Mouse (Mus musculus) heart, embryonic 16.5 days (tissue): ENCODE results near the gene Mab21l3. TPM values are rescaled to one million over a fixed set of nuclear protein-coding genes. Genes with fewer than 3 reads are reported as not detected.

Experiments used
- ATAC-seq: fragments of 200-750 bp; cut with Nextera tagmentation; replicated peaks from 2 replicates; pipeline ENCODE4 v1.8.0; 2017; ENCODE audit warnings: moderate number of reproducible peaks; ENCODE audit not compliant: insufficient read depth, low FRiP score; ENCODE audit errors: extremely low read depth
- H3K27ac ChIP-seq: fragments of 300-500 bp; sonication (generic); 2 replicates; pipeline ENCODE4 v1.5.1; 2014; ENCODE audit warnings: mild to moderate bottlenecking, low read length, control low read depth, moderate library complexity
- H3K27me3 ChIP-seq: fragments of 300-500 bp; sonication (generic); 2 replicates; pipeline ENCODE4 v1.6.1; 2014; ENCODE audit warnings: low read length, mixed read lengths; ENCODE audit not compliant: control insufficient read depth, insufficient read depth
- H3K36me3 ChIP-seq: fragments of 300-500 bp; sonication (generic); 2 replicates; pipeline ENCODE4 v1.6.1; 2014; ENCODE audit not compliant: control insufficient read depth, insufficient read depth
- H3K4me1 ChIP-seq: fragments of 300-500 bp; sonication (generic); 2 replicates; pipeline ENCODE4 v1.6.1; 2014; ENCODE audit warnings: low read length, mixed read lengths; ENCODE audit not compliant: control insufficient read depth, insufficient read depth
- H3K4me2 ChIP-seq: fragments of 300-500 bp; sonication (generic); 2 replicates; pipeline ENCODE4 v1.6.1; 2014; ENCODE audit warnings: low read depth, mild to moderate bottlenecking, control low read depth, low read length
- H3K4me3 ChIP-seq: fragments of 300-500 bp; sonication (generic); 2 replicates; pipeline ENCODE4 v1.5.1; 2014; ENCODE audit warnings: mild to moderate bottlenecking, control low read depth, low read length
- H3K9ac ChIP-seq: fragments of 300-500 bp; sonication (generic); 2 replicates; pipeline ENCODE4 v1.6.1; 2014; ENCODE audit warnings: low read length, control low read depth
- H3K9me3 ChIP-seq: fragments of 300-500 bp; sonication (generic); replicated peaks from 2 replicates; pipeline ENCODE4 v1.6.1; 2016; ENCODE audit warnings: low read length; ENCODE audit not compliant: control insufficient read depth
- WGBS: fragments of 180-500 bp; shearing (Covaris S2); extraction: QIAGEN DNeasy Blood & Tissue Kit; methylation state at CpG from one replicate; pipeline ENCODE4 v1.1.7; 2014; 5-methylcytosine and 5-hydroxymethylcytosine counted together
- polyA plus RNA-seq: library from polyadenylated mRNA; unstranded; fragments of >200 nt; fragmentation: Nextera tagmentation; extraction: Ambion mirVana; gene quantifications from 2 replicates; pipeline ENCODE4 v1.2.1, GENCODE M21; 2015

Mab21l3 gene
- polyA plus RNA-seq, 1 experiment from 2014 or later, result 0.38 TPM

- ATAC-seq, result no peak
- WGBS, result 60% methylated on average over 11 of the region's 11 CpGs
- Histone ChIP-seq H3K9ac (no peak overlapping the region), H3K27ac (no peak overlapping the region), H3K4me2 (no peak overlapping the region), H3K36me3 (no peaks in the 10 kb centered on the region), H3K4me1 (peaks cover 56% of the 10 kb centered on the region), H3K27me3 (no peaks in the 10 kb centered on the region), H3K4me3 (no peak overlapping the region), H3K9me3 (no peaks in the 10 kb centered on the region)
Observed at GRCm38 (mm10) chr3:101800596-101801018, 48.2 kb downstream of the Mab21l3 start.

GRCm38 (mm10) chr3:101799852-101800595 is 48.7 kb downstream of the Mab21l3 start:
- Histone ChIP-seq H3K27me3 (no peaks in the 10 kb centered on the region), H3K9ac (no peak overlapping the region), H3K36me3 (no peaks in the 10 kb centered on the region), H3K4me2 (no peak overlapping the region), H3K4me3 (no peak overlapping the region), H3K27ac (peak overlapping the region; percentile 12; the same call in 1 of the 2 replicates), H3K9me3 (no peaks in the 10 kb centered on the region), H3K4me1 (peaks cover 50% of the 10 kb centered on the region)
- ATAC-seq, result no peak
- WGBS, result 58% methylated on average over 14 of the region's 14 CpGs

- no peak overlapping the region for H3K4me2 ChIP-seq
- no peak overlapping the region for H3K27ac ChIP-seq
- no peak for ATAC-seq
Observed at GRCm38 (mm10) chr3:101797830-101798709, 50.7 kb downstream of the Mab21l3 start.

GRCm38 (mm10) chr3:101796212-101796611 is 52.5 kb downstream of the Mab21l3 start:
- Histone ChIP-seq H3K27ac (peak overlapping the region; percentile 5; the same call in 1 of the 2 replicates), H3K4me3 (no peak overlapping the region), H3K9me3 (no peaks in the 10 kb centered on the region), H3K4me1 (peaks cover 28% of the 10 kb centered on the region), H3K9ac (peak overlapping the region; percentile 28), H3K36me3 (no peaks in the 10 kb centered on the region), H3K27me3 (no peaks in the 10 kb centered on the region), H3K4me2 (peak overlapping the region; percentile 10; the same call in 1 of the 2 replicates)
- 22% methylated on average over 7 of the region's 7 CpGs for WGBS
- no peak for ATAC-seq

More at GRCm38 (mm10) chr3:101797830-101798709, 50.7 kb downstream of the Mab21l3 start:
- Histone ChIP-seq H3K9me3 (no peaks in the 10 kb centered on the region), H3K36me3 (no peaks in the 10 kb centered on the region), H3K27me3 (no peaks in the 10 kb centered on the region), H3K4me3 (no peak overlapping the region), H3K9ac (no peak overlapping the region), H3K4me1 (peaks cover 34% of the 10 kb centered on the region)
- WGBS, result 72% methylated on average over 15 of the region's 15 CpGs

- WGBS, result 76% methylated on average over 15 of the region's 15 CpGs
- H3K27ac ChIP-seq, result no peak overlapping the region
- no peak for ATAC-seq
- H3K4me2 ChIP-seq, result no peak overlapping the region
- H3K4me3 ChIP-seq, result no peak overlapping the region
- H3K4me1 ChIP-seq, result peaks cover 26% of the 10 kb centered on the region
- no peaks in the 10 kb centered on the region for H3K27me3 ChIP-seq
- no peaks in the 10 kb centered on the region for H3K9me3 ChIP-seq
- no peak overlapping the region for H3K9ac ChIP-seq
- no peaks in the 10 kb centered on the region for H3K36me3 ChIP-seq
Observed at GRCm38 (mm10) chr3:101795387-101796039, 53.2 kb downstream of the Mab21l3 start.

GRCm38 (mm10) chr3:101794666-101795065 is 54.1 kb downstream of the Mab21l3 start:
- no peak for ATAC-seq
- Histone ChIP-seq H3K36me3 (no peaks in the 10 kb centered on the region), H3K9me3 (no peaks in the 10 kb centered on the region), H3K4me2 (no peak overlapping the region), H3K9ac (no peak overlapping the region), H3K4me1 (peaks cover 22% of the 10 kb centered on the region), H3K4me3 (no peak overlapping the region), H3K27ac (no peak overlapping the region), H3K27me3 (no peaks in the 10 kb centered on the region)
- 84% methylated on average over 9 of the region's 9 CpGs for WGBS

- H3K36me3 ChIP-seq, result no peaks in the 10 kb centered on the region
- no peak for ATAC-seq
- H3K4me3 ChIP-seq, result no peak overlapping the region
- no peaks in the 10 kb centered on the region for H3K9me3 ChIP-seq
- no peak overlapping the region for H3K9ac ChIP-seq
- peaks cover 17% of the 10 kb centered on the region for H3K4me1 ChIP-seq
- no peak overlapping the region for H3K27ac ChIP-seq
- WGBS, result 63% methylated on average over 5 of the region's 5 CpGs
- no peaks in the 10 kb centered on the region for H3K27me3 ChIP-seq
- no peak overlapping the region for H3K4me2 ChIP-seq
Observed at GRCm38 (mm10) chr3:101794026-101794425, 54.7 kb downstream of the Mab21l3 start.

GRCm38 (mm10) chr3:101792191-101792590 is 56.6 kb downstream of the Mab21l3 start:
- H3K4me3 ChIP-seq, result no peak overlapping the region
- H3K9ac ChIP-seq, result no peak overlapping the region
- peaks cover 12% of the 10 kb centered on the region for H3K4me1 ChIP-seq
- no peak overlapping the region for H3K4me2 ChIP-seq
- no peak for ATAC-seq
- H3K27ac ChIP-seq, result no peak overlapping the region
- H3K36me3 ChIP-seq, result no peaks in the 10 kb centered on the region
- H3K9me3 ChIP-seq, result no peaks in the 10 kb centered on the region
- H3K27me3 ChIP-seq, result no peaks in the 10 kb centered on the region
- 78% methylated on average over 4 of the region's 4 CpGs for WGBS
